Mouse (Mus musculus) liver, embryonic 14.5 days (tissue): ENCODE data around the gene Olfr56. TPM values are rescaled to one million over a fixed set of nuclear protein-coding genes. Genes with fewer than 3 reads are reported as not detected.

Experiments
- ATAC-seq: fragments of 200-750 bp; cut with Nextera tagmentation; 2 replicates; pipeline ENCODE4 v1.8.0; 2017; ENCODE audit warnings: moderate number of reproducible peaks, mild to moderate bottlenecking, moderate library complexity; ENCODE audit not compliant: insufficient read depth
- DNase-seq, 3 experiments: peaks; one replicate each; pipeline ENCODE4 v3.0.0-alpha.2; 2012 to 2013; ENCODE audit warnings: low read depth in 3 of 3, low spot score in 3 of 3
- H3K27ac ChIP-seq: fragments of 300-500 bp; sonication (generic); 2 replicates; pipeline ENCODE4 v1.5.1; 2014; ENCODE audit warnings: moderate library complexity, mild to moderate bottlenecking, control low read depth, inconsistent platforms
- H3K27me3 ChIP-seq: fragments of 300-500 bp; sonication (generic); 2 replicates; pipeline ENCODE4 v1.6.1; 2014; ENCODE audit warnings: mild to moderate bottlenecking, low read length, moderate library complexity; ENCODE audit not compliant: control insufficient read depth, insufficient read depth
- H3K36me3 ChIP-seq: fragments of 300-500 bp; sonication (generic); replicated peaks from 2 replicates; pipeline ENCODE4 v1.6.1; 2014; ENCODE audit warnings: low read depth; ENCODE audit not compliant: control insufficient read depth, insufficient read depth
- H3K4me1 ChIP-seq, 2 experiments: fragments of 200-500 bp in 1 of 2; fragments of 300-500 bp in 1 of 2; sonication (generic) in 1 of 2; replicated peaks; 2 replicates each; pipeline ENCODE4 v1.6.1; 2012 to 2014; ENCODE audit warnings: antibody characterized with exemption in 1 of 2, inconsistent platforms in 1 of 2, low read length in 1 of 2; ENCODE audit not compliant: control insufficient read depth in 2 of 2, insufficient read depth in 2 of 2
- H3K4me2 ChIP-seq: fragments of 300-500 bp; sonication (generic); 2 replicates; pipeline ENCODE4 v1.6.1; 2014; ENCODE audit warnings: low read depth, mild to moderate bottlenecking, control low read depth, moderate library complexity
- H3K4me3 ChIP-seq, 2 experiments: fragments of 200-500 bp in 1 of 2; fragments of 300-500 bp in 1 of 2; sonication (generic) in 1 of 2; 2 replicates each; pipeline ENCODE4 v1.5.1; 2012 to 2014; ENCODE audit warnings: low read depth in 2 of 2, low read length in 2 of 2, mild to moderate bottlenecking in 2 of 2, control low read depth in 1 of 2, inconsistent platforms in 1 of 2, moderate library complexity in 1 of 2; ENCODE audit not compliant: insufficient read depth in 1 of 2
- H3K9ac ChIP-seq: fragments of 300-500 bp; sonication (generic); replicated peaks from 2 replicates; pipeline ENCODE4 v1.6.1; 2014; ENCODE audit warnings: mild to moderate bottlenecking, control low read depth, moderate library complexity
- H3K9me3 ChIP-seq: fragments of 300-500 bp; sonication (generic); 2 replicates; pipeline ENCODE4 v1.6.1; 2016; ENCODE audit warnings: low read length, mixed read lengths; ENCODE audit not compliant: control insufficient read depth
- CTCF ChIP-seq: IDR thresholded peaks from 2 replicates; pipeline ENCODE4 v1.5.1; 2016; ENCODE audit warnings: antibody characterized with exemption, low read depth, control low read depth
- EP300 ChIP-seq: IDR thresholded peaks from 2 replicates; pipeline ENCODE4 v1.6.1; 2016; ENCODE audit warnings: antibody characterized with exemption, low read depth
- WGBS: fragments of 180-500 bp; shearing (Covaris S2); extraction: QIAGEN DNeasy Blood & Tissue Kit; methylation state at CpG from one replicate; pipeline ENCODE4 v1.1.7; 2014; ENCODE audit not compliant: insufficient replicate concordance; 5-methylcytosine and 5-hydroxymethylcytosine counted together
- polyA plus RNA-seq, 2 experiments: library from polyadenylated mRNA; depleted of rRNA in 1 of 2; stranded (reverse) in 1 of 2; unstranded in 1 of 2; fragments of >200 nt; fragmentation: Nextera tagmentation in 1 of 2; extraction: Ambion mirVana in 1 of 2; gene quantifications; 2 replicates each; pipeline versions ENCODE4 v1.2.1 to v1.2.3; 2012 to 2014

Olfr56 gene
- polyA plus RNA-seq, 2 experiments = 0.10 TPM; not detected in 1

- H3K27ac ChIP-seq = no peak overlapping the region
- WGBS = 72% methylated on average over 6 of the region's 6 CpGs
- no peak for ATAC-seq
Observed at GRCm38 (mm10) chr11:49093861-49094660, 115.4 kb downstream of the Olfr56 start.

DNA sequence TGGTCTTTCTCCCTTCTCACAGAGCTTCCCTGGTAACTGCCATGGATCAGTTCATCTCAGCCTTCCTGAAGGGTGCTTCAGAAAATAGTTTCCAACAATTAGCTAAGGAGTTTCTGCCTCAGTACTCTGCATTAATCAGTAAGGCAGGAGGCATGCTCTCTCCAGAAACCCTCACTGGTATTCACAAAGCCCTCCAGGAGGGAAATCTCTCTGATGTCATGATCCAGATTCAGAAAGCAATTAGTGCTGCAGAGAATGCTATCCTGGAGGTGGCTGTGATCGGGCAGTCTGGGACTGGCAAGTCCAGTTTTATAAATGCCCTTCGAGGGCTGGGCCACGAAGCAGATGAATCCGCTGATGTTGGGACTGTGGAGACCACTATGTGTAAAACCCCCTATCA, 116.7 kb downstream of the Olfr56 start:
- no peak for DNase-seq
- no peak for ATAC-seq
- 84% methylated on average over 4 of the region's 4 CpGs for WGBS

More at GRCm38 (mm10) chr11:49093861-49094660, 115.4 kb downstream of the Olfr56 start:
- Histone ChIP-seq H3K4me2 (no peak overlapping the region), H3K9me3 (no peaks in the 10 kb centered on the region), H3K4me1 (peaks cover 29 to 32% of the 10 kb centered on the region in 2 experiments), H3K9ac (no peak overlapping the region), H3K4me3 (no peak overlapping the region), H3K27me3 (no peaks in the 10 kb centered on the region), H3K36me3 (no peaks in the 10 kb centered on the region)
- DNase-seq = no peak
- TF ChIP-seq EP300 (no peak), CTCF (no peak)

DNA sequence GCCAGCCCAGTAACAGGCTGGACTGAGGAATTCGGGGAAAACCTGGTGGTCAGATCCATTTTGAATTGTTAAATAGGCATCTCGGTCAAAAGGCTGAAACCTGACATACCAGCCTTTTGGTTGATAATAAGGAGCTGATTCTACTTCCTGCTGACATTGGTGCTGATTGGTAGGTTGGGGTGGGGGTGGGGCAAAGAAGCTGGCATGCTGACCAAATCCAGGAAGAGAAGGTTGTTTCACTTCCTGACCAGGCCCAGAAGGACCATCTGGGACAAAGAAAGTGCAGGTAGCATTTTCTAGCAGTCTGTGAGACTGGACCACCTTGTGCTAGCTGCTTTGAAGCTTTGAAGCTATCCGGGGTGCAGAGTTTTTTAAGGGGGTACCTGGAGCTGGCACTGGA, 121.7 kb downstream of the Olfr56 start:
- Histone ChIP-seq H3K4me3 (no peak overlapping the region), H3K4me1 (peaks cover 0 to 16% of the 10 kb centered on the region in 2 experiments; a peak in 2 of 4 replicates), H3K4me2 (0 out of 2 replicates have a peak overlapping the region, but pooled peaks have one; percentile 4), H3K9me3 (no peaks in the 10 kb centered on the region), H3K36me3 (no peaks in the 10 kb centered on the region), H3K27me3 (no peaks in the 10 kb centered on the region), H3K27ac (no peak overlapping the region), H3K9ac (no peak overlapping the region)
- DNase-seq (no peak), ATAC-seq (no peak)
- 63% methylated on average over 3 of the region's 3 CpGs for WGBS
- TF ChIP-seq CTCF (no peak), EP300 (no peak)

More for the DNA sequence above, 116.7 kb downstream of the Olfr56 start:
- H3K9ac ChIP-seq = no peak overlapping the region
- no peaks in the 10 kb centered on the region for H3K9me3 ChIP-seq
- H3K4me2 ChIP-seq = no peak overlapping the region
- no peaks in the 10 kb centered on the region for H3K36me3 ChIP-seq
- peaks cover 18 to 24% of the 10 kb centered on the region in 2 experiments for H3K4me1 ChIP-seq
- H3K4me3 ChIP-seq = no peak overlapping the region
- H3K27ac ChIP-seq = no peak overlapping the region
- no peaks in the 10 kb centered on the region for H3K27me3 ChIP-seq
- TF ChIP-seq EP300 (no peak), CTCF (no peak)

DNA sequence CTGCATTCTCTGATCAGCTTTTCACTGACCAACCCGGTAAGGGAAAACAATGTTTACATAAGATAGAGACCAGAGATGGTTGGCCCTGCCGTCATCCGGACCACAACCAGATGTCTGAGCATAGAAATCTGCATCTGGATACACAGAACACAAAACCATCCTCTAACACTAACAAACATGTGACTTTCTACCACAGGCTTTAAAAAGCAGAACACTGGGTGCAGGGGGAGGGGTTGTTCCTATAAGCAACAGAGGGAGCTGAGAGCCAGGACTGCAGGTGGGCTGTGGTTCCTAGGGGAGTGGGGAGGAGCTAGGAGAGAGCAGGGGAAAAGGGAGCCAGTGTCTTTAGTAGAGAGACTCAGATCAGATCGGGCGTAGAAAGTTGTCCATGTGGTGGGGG, 122.8 kb downstream of the Olfr56 start:
- ATAC-seq = no peak
- H3K27ac ChIP-seq = no peak overlapping the region
- TF ChIP-seq CTCF (no peak), EP300 (no peak)
- no peak overlapping the region for H3K9ac ChIP-seq
- no peak overlapping the region for H3K4me2 ChIP-seq
- no peaks in the 10 kb centered on the region for H3K9me3 ChIP-seq
- no peak for DNase-seq
- H3K4me1 ChIP-seq = peaks cover 0 to 16% of the 10 kb centered on the region in 2 experiments; a peak in 2 of 4 replicates
- H3K36me3 ChIP-seq = no peaks in the 10 kb centered on the region
- no peaks in the 10 kb centered on the region for H3K27me3 ChIP-seq
- WGBS = 47% methylated on average over 5 of the region's 5 CpGs
- no peak overlapping the region for H3K4me3 ChIP-seq

- Histone ChIP-seq H3K4me2 (no peak overlapping the region), H3K36me3 (no peaks in the 10 kb centered on the region), H3K27ac (no peak overlapping the region), H3K4me3 (no peak overlapping the region), H3K4me1 (peaks cover 0 to 16% of the 10 kb centered on the region in 2 experiments; a peak in 2 of 4 replicates), H3K27me3 (no peaks in the 10 kb centered on the region), H3K9ac (no peak overlapping the region), H3K9me3 (no peaks in the 10 kb centered on the region)
- 14% methylated on average over 8 of the region's 8 CpGs for WGBS
- TF ChIP-seq CTCF = peak; percentile 92
- no peak for TF ChIP-seq EP300
- ATAC-seq (peak; percentile 55; the same call in 1 of the 2 replicates), DNase-seq (peak; percentile 69 to 77 (median 70))
Observed at GRCm38 (mm10) chr11:49103047-49103693, 124.5 kb downstream of the Olfr56 start.
